Mouse (Mus musculus) stomach, embryonic 14.5 days (tissue): ENCODE results near the gene Cabp7. TPM values are rescaled to one million over a fixed set of nuclear protein-coding genes. Genes with fewer than 3 reads are reported as not detected.

Experiments
- ATAC-seq: fragments of 200-750 bp; cut with Nextera tagmentation; 2 replicates; pipeline ENCODE4 v1.8.0; 2017; ENCODE audit warnings: low read depth, moderate TSS enrichment; ENCODE audit not compliant: insufficient number of reproducible peaks, insufficient read depth, low FRiP score
- H3K27ac ChIP-seq: fragments of 300-500 bp; sonication (generic); 2 replicates; pipeline ENCODE4 v1.5.1; 2014; ENCODE audit warnings: mild to moderate bottlenecking, low read length, moderate library complexity, mixed read lengths
- H3K27me3 ChIP-seq: fragments of 300-500 bp; sonication (generic); 2 replicates; pipeline ENCODE4 v1.6.1; 2014; ENCODE audit warnings: low read length, control low read depth, mixed read lengths; ENCODE audit not compliant: control insufficient read depth, insufficient read depth
- H3K36me3 ChIP-seq: fragments of 300-500 bp; sonication (generic); 2 replicates; pipeline ENCODE4 v1.6.1; 2014; ENCODE audit warnings: mild to moderate bottlenecking, control low read depth, low read length, moderate library complexity, mixed read lengths; ENCODE audit not compliant: control insufficient read depth, insufficient read depth
- H3K4me1 ChIP-seq: fragments of 300-500 bp; sonication (generic); 2 replicates; pipeline ENCODE4 v1.6.1; 2014; ENCODE audit warnings: low read length, control low read depth, mixed read lengths; ENCODE audit not compliant: control insufficient read depth, insufficient read depth
- H3K4me2 ChIP-seq: fragments of 300-500 bp; sonication (generic); replicated peaks from 2 replicates; pipeline ENCODE4 v1.6.1; 2014; ENCODE audit warnings: low read depth, low read length, control low read depth
- H3K4me3 ChIP-seq: fragments of 300-500 bp; sonication (generic); 2 replicates; pipeline ENCODE4 v1.5.1; 2014; ENCODE audit warnings: low read depth, low read length, control low read depth
- H3K9ac ChIP-seq: fragments of 300-500 bp; sonication (generic); replicated peaks from 2 replicates; pipeline ENCODE4 v1.6.1; 2014; ENCODE audit warnings: low read depth, mild to moderate bottlenecking, control low read depth, low read length, moderate library complexity, mixed read lengths
- H3K9me3 ChIP-seq: fragments of 300-500 bp; sonication (generic); 2 replicates; pipeline ENCODE4 v1.6.1; 2016; ENCODE audit warnings: low read depth, low read length, control low read depth; ENCODE audit not compliant: control insufficient read depth
- WGBS: fragments of 180-500 bp; shearing (Covaris S2); extraction: QIAGEN DNeasy Blood & Tissue Kit; methylation state at CpG from one replicate; pipeline ENCODE4 v1.1.7; 2014; 5-methylcytosine and 5-hydroxymethylcytosine counted together
- polyA plus RNA-seq: library from polyadenylated mRNA; unstranded; fragments of >200 nt; fragmentation: Nextera tagmentation; extraction: Ambion mirVana; gene quantifications from 2 replicates; pipeline ENCODE4 v1.2.1, GENCODE M21; 2014

Cabp7 gene
- polyA plus RNA-seq, 1 experiment from 2014 or later: 0.16 TPM

GRCm38 (mm10) chr11:4769881-4770280 lies 23.3 kb upstream of the Cabp7 start:
- no peak overlapping the region for H3K9ac ChIP-seq
- H3K4me2 ChIP-seq: no peak overlapping the region
- whole genome bisulfite sequencing: 93% methylated on average over 6 of the region's 6 CpGs
- no peak overlapping the region for H3K27ac ChIP-seq
- H3K4me3 ChIP-seq: no peak overlapping the region
- H3K4me1 ChIP-seq: no peaks in the 10 kb centered on the region
- no peaks in the 10 kb centered on the region for H3K9me3 ChIP-seq
- H3K27me3 ChIP-seq: no peaks in the 10 kb centered on the region
- peaks cover 6% of the 10 kb centered on the region; the same call in 1 of the 2 replicates for H3K36me3 ChIP-seq
- no peak for ATAC-seq

GRCm38 (mm10) chr11:4769293-4769692 lies 22.7 kb upstream of the Cabp7 start:
- H3K4me3 ChIP-seq: no peak overlapping the region
- no peaks in the 10 kb centered on the region for H3K27me3 ChIP-seq
- 74% methylated on average over 7 of the region's 7 CpGs for WGBS
- ATAC-seq: no peak
- no peaks in the 10 kb centered on the region for H3K9me3 ChIP-seq
- H3K36me3 ChIP-seq: peaks cover 6% of the 10 kb centered on the region; the same call in 1 of the 2 replicates
- no peaks in the 10 kb centered on the region for H3K4me1 ChIP-seq
- no peak overlapping the region for H3K4me2 ChIP-seq
- H3K27ac ChIP-seq: no peak overlapping the region
- H3K9ac ChIP-seq: no peak overlapping the region

GRCm38 (mm10) chr11:4768399-4768798 lies 21.8 kb upstream of the Cabp7 start:
- ATAC-seq: no peak
- no peak overlapping the region for H3K4me3 ChIP-seq
- H3K4me2 ChIP-seq: no peak overlapping the region
- no peak overlapping the region for H3K27ac ChIP-seq
- H3K9me3 ChIP-seq: no peaks in the 10 kb centered on the region
- H3K9ac ChIP-seq: no peak overlapping the region
- no peaks in the 10 kb centered on the region for H3K4me1 ChIP-seq
- no peaks in the 10 kb centered on the region; the same call in 1 of the 2 replicates for H3K27me3 ChIP-seq
- peaks cover 6% of the 10 kb centered on the region; the same call in 1 of the 2 replicates for H3K36me3 ChIP-seq
- WGBS: 83% methylated on average over 4 of the region's 4 CpGs

GRCm38 (mm10) chr11:4764476-4764875 lies 17.9 kb upstream of the Cabp7 start:
- Histone ChIP-seq H3K9me3 (no peaks in the 10 kb centered on the region), H3K4me2 (no peak overlapping the region), H3K4me3 (no peak overlapping the region), H3K9ac (no peak overlapping the region), H3K4me1 (0 out of 2 replicates have a peak, but pooled peaks cover 4% of the 10 kb centered on the region), H3K27me3 (no peaks in the 10 kb centered on the region; the same call in 1 of the 2 replicates), H3K27ac (no peak overlapping the region), H3K36me3 (no peaks in the 10 kb centered on the region)
- no peak for ATAC-seq
- 53% methylated on average over 5 of the region's 5 CpGs for WGBS

GRCm38 (mm10) chr11:4763631-4764030 lies 17.1 kb upstream of the Cabp7 start:
- WGBS: 19% methylated on average over 5 of the region's 5 CpGs
- Histone ChIP-seq H3K27me3 (no peaks in the 10 kb centered on the region; the same call in 1 of the 2 replicates), H3K36me3 (no peaks in the 10 kb centered on the region), H3K9me3 (no peaks in the 10 kb centered on the region), H3K4me2 (no peak overlapping the region), H3K27ac (no peak overlapping the region), H3K4me3 (no peak overlapping the region), H3K9ac (no peak overlapping the region), H3K4me1 (0 out of 2 replicates have a peak, but pooled peaks cover 4% of the 10 kb centered on the region)
- no peak for ATAC-seq

GRCm38 (mm10) chr11:4762511-4762910 lies 15.9 kb upstream of the Cabp7 start:
- WGBS: 20% methylated on average over 2 of the region's 2 CpGs

GRCm38 (mm10) chr11:4761991-4762390 lies 15.4 kb upstream of the Cabp7 start:
- no peak overlapping the region for H3K9ac ChIP-seq
- no peaks in the 10 kb centered on the region; the same call in 1 of the 2 replicates for H3K27me3 ChIP-seq
- WGBS: 12% methylated on average over 6 of the region's 6 CpGs
- no peaks in the 10 kb centered on the region for H3K36me3 ChIP-seq
- no peak overlapping the region for H3K4me2 ChIP-seq
- no peak overlapping the region for H3K4me3 ChIP-seq
- no peak overlapping the region for H3K27ac ChIP-seq
- no peaks in the 10 kb centered on the region for H3K9me3 ChIP-seq
- 0 out of 2 replicates have a peak, but pooled peaks cover 4% of the 10 kb centered on the region for H3K4me1 ChIP-seq
- ATAC-seq: no peak

More at GRCm38 (mm10) chr11:4762511-4762910, 15.9 kb upstream of the Cabp7 start:
- H3K9ac ChIP-seq: no peak overlapping the region
- no peaks in the 10 kb centered on the region for H3K36me3 ChIP-seq
- no peak for ATAC-seq
- no peak overlapping the region for H3K4me2 ChIP-seq
- no peak overlapping the region for H3K27ac ChIP-seq
- no peaks in the 10 kb centered on the region for H3K9me3 ChIP-seq
- H3K4me1 ChIP-seq: 0 out of 2 replicates have a peak, but pooled peaks cover 4% of the 10 kb centered on the region
- no peaks in the 10 kb centered on the region; the same call in 1 of the 2 replicates for H3K27me3 ChIP-seq
- no peak overlapping the region for H3K4me3 ChIP-seq

GRCm38 (mm10) chr11:4760438-4760837 lies 13.9 kb upstream of the Cabp7 start:
- no peak overlapping the region for H3K4me2 ChIP-seq
- ATAC-seq: no peak
- WGBS: 31% methylated on average over 4 of the region's 4 CpGs
- no peak overlapping the region for H3K4me3 ChIP-seq
- H3K9me3 ChIP-seq: no peaks in the 10 kb centered on the region
- H3K4me1 ChIP-seq: 0 out of 2 replicates have a peak, but pooled peaks cover 4% of the 10 kb centered on the region
- H3K9ac ChIP-seq: no peak overlapping the region
- H3K36me3 ChIP-seq: no peaks in the 10 kb centered on the region
- no peaks in the 10 kb centered on the region; the same call in 1 of the 2 replicates for H3K27me3 ChIP-seq
- no peak overlapping the region for H3K27ac ChIP-seq

- H3K9ac ChIP-seq: no peak overlapping the region
Measured at GRCm38 (mm10) chr11:4757789-4758158, 11.2 kb upstream of the Cabp7 start.

More at GRCm38 (mm10) chr11:4757789-4758158, 11.2 kb upstream of the Cabp7 start:
- WGBS: 22% methylated on average over 4 of the region's 4 CpGs
- Histone ChIP-seq H3K27me3 (no peaks in the 10 kb centered on the region; the same call in 1 of the 2 replicates), H3K36me3 (no peaks in the 10 kb centered on the region), H3K4me3 (no peak overlapping the region), H3K9me3 (no peaks in the 10 kb centered on the region), H3K4me2 (no peak overlapping the region), H3K27ac (no peak overlapping the region), H3K4me1 (0 out of 2 replicates have a peak, but pooled peaks cover 4% of the 10 kb centered on the region)
- ATAC-seq: no peak
